Mouse (Mus musculus) T-helper 17 cell (primary cell): ENCODE data around the gene Osgep.
"Not testable (repeated sequence)": the region's sequence is repeated elsewhere in the genome, so short reads cannot be mapped to it uniquely, and the experiment has no call there.

Experiments used
- in situ Hi-C, 2 experiments: fragments of 300-600 bp; cut with MboI, MseI; formaldehyde crosslinking; loops; 1 replicate in 1 of 2; 2 replicates in 1 of 2; pipeline ENCODE4 v1.15.1; 2025; ENCODE audit warnings: high pct_unique_total_duplicates in 2 of 2

Gene Osgep

DNA sequence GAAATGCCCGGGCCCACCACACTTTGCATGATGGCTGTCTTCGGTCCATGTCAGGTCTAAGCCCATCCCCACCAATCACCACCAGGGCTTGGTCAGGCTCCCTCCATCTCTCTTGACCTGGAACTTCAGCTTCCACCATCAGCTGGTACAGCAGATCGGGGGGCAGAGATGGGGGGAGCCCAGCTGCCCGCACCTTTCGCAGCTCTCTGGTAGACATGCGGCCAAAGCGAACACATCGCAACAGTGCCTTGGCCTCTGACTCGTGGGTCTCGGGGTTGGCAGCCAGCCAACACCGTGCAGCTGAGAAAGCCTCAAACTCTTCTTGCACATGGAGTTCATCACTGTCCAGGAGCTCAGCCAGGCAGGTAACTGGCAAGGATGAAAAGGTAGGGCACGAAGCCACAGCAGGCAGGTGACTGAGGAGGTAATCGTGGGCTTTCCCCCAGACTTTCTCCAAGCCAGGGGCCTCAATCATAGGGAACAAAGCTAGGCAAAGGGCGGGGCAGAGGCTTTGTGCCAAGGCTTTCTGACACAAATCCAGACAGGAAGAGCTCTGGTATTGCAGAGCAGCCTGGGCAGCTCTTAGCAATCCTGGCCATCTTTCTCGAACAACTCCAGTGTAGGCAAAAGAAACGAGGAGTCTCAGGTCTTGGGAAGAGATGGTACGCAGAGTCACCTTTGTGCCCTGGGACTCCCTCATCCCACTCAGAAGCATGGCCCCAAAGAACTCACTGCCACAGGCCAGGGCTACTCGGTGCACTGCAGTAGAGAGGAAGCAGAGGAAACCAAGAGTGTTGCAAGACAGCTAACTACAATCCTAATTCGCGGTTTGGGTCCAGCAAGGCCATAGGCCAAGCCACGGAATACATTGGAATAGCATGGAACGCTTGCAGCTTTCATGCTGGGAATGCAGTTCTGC lies 31.9 kb downstream of the Osgep start:
- in situ Hi-C loops: no loop called here

- in situ Hi-C loops: no loop called here
These were observed 32.6 kb downstream of the Osgep start for GRCm38 (mm10) chr14:50892091-50892490.

DNA sequence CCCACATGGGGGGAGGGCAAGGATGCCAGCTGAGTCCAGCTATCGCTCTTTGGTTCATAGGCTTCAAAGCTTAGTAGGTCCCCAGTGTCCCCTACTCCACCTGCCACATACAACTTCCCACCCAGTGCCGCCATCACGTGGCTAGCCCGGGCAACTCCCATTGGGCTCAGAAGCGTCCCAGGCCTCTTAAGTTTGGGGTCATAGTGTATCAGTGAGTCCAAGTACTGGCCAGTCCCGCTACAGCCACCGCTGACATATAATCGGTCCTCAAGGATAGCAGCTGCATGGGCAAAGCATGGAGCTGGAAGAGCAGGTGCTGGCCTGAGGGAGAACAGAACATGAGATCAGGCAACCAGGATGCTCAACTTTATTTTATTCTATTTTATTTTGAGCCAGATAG lies 33.1 kb downstream of the Osgep start:
- in situ Hi-C loops: no loop called here

DNA sequence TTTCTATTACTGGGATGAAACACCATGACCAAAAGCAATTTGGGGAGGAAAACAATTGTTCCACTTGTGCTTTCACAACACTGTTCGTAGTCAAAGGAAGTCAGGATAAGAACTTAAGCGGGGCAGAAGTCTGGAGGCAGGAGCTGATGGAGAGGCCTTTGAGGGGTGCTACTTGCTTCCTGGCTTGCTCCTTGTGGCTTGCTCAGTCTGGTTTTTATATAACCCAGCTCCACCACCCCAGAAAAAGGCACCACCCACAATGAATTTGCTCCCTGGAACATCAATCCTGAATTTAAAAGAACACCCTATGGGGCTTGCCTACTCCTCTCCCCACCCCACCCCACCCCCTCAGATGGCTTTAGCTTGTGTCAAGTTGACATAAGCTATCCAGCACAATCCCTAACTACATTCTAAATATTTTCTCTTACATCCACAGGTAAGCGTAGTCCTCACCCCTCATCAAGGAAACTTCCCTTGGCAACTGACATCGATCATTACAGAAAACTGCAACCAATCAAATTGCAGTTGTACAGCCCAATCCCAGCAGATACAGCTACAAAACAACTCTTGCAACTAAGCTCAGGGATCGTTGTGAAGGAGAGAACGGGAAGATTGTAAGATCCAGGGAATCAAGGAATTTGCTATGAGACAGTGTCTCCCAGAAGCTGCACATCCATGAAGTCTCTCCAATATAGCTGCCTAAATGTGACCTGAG lies 48.3 kb downstream of the Osgep start:
- in situ Hi-C loops: no loop called here

DNA sequence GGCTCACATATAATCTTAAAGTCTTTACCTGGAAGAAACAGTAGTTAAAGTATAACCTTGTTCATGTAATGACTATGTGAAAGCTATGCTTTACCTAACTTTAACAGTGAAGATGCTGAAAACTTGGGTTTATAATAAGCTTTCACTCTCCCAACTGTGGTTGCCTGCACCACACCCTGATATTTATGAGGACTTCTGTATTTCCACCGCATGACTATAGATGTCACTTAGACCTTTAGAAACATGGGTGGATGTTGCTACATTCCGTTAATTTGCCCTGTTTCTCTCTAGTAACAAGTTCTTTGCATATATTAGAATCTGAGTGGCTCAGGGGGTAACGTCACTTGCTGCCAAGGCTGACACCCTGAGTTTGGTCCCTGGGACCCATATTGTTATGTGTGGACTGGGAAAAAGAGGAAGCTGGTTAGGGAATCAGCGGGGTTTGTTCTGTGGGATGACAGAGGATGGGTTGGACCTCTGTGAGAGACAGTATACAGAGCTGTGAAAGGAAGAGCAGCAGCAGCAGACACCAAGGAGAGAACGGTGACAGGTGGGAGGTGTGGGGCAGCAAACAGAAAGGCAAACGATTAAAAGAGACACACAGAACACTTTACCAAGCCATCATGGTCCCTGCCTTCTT lies 49.0 kb downstream of the Osgep start:
- in situ Hi-C loops: no loop called here

- in situ Hi-C loops: no loop called here
These were observed 49.5 kb downstream of the Osgep start for GRCm38 (mm10) chr14:50875175-50875574.

DNA sequence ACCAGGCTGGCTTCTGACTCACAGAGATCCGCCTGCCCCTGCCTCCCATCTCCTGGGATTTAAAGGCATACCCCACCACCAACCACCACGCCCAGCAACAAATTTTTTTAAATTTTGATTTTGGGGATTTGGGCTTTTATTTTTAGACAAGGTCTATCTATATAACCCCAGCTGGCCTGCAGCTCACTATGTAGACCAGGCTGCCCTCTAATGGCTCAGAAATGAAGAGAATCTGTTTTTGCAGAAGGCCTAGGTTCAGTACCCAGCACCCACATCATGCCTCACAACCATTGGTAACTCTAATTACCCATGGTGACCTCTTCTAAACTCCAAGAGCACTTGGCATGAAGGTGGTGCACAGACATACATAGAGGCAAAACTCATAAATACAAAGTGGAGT lies 53.4 kb downstream of the Osgep start:
- in situ Hi-C loops: no loop called here

DNA sequence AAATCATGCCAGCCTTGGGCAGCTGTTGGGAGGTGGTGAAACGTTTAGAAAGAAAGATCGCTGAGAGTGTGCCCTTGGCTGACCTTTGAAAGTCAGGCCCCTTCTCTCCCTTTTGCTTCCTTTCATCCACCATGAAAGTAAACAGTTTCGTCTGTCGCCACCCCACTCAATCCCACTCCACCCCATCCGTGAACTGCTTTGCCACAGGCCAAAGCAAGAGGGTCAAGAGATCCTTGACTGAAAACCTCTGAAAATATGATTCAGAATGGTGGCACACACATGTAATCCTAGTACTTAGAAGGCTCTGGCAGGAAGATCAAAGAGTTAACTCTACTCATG lies 53.9 kb downstream of the Osgep start:
- in situ Hi-C loops: no loop called here

GRCm38 (mm10) chr14:50869889-50870804 lies 54.5 kb downstream of the Osgep start, which contains the start of gene Tep1:
Gene Tep1, minus strand, starts transcription at chr14:50870560.
- in situ Hi-C loops: no loop called here

- in situ Hi-C loops: no loop called here
These were observed 56.0 kb downstream of the Osgep start for GRCm38 (mm10) chr14:50868656-50869055.

DNA sequence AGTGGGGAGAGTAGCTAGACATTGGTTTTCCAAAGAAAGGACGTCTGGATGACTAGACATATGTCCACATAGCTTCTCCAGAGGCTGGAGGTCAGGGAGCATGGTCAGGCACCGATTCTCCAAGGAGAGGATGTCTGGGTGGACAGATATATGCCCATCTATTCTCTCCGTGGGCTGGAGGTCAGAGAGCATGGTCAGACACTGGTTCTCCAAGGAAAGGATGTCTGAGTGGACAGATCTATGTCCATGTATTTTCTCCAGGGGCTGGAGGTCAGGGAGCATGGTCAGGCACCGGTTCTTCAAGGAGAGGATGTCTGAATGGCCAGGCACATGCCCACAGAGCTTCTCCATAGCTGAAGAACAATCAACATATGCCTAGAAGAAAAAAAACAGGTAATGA lies 56.5 kb downstream of the Osgep start:
- in situ Hi-C loops: no loop called here

GRCm38 (mm10) chr14:50866966-50867365 lies 57.7 kb downstream of the Osgep start:
- in situ Hi-C loops: no loop called here

DNA sequence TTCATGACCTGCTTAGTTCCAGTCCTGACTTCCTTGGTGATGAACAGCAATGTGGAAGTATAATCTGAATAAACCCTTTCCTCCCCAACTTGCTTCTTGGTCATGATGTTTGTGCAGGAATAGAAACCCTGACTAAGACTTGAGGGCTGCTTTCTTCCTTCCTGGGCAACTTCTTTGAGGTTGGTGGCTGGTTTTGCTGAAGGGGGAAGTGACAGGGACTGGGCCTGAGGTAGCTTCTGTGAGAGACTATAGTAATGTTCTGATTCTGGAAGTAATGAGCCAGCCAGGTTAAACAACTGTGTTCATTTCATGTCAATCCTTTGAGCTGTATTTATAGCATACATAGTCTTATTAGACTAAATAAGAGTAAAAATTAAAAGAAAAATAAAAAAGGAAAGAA lies 59.7 kb downstream of the Osgep start:
- in situ Hi-C loops: not testable (repeated sequence)

DNA sequence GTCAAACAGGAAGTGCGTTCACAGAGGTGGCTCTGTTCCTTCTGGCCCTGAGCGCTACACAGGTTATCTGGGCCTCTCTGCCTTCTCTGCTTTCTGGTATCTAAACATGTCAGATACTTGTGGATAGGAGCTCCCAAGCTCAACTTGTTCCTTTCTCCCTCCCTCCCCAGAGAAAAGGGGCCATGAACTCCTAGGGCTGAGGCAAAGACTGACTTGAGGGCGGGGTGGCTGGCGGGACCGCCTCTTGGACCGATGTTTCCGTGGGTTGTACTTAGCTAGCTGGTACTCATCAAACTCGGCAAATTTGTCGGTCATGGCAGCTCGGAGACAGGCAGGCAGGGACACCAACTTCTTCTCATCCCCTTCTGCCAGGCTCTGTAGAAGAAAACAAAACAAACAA lies 62.1 kb downstream of the Osgep start:
- in situ Hi-C loops: no loop called here
